Mouse (Mus musculus) embryonic facial prominence, embryonic 11.5 days (tissue): ENCODE measurements around the gene Ssna1. TPM values are rescaled to one million over a fixed set of nuclear protein-coding genes. Genes with fewer than 3 reads are reported as not detected.

ENCODE experiments used
- ATAC-seq: fragments of 200-750 bp; cut with Nextera tagmentation; replicated peaks from 2 replicates; pipeline ENCODE4 v1.8.0; 2017; ENCODE audit warnings: low read depth; ENCODE audit not compliant: insufficient number of reproducible peaks, low FRiP score, low TSS enrichment
- DNase-seq: peaks from one replicate; pipeline ENCODE4 v3.0.0-alpha.2; 2015; ENCODE audit warnings: low spot score
- H3K27ac ChIP-seq: fragments of 300-500 bp; sonication (generic); replicated peaks from 2 replicates; pipeline ENCODE4 v1.5.1; 2014; ENCODE audit warnings: mild to moderate bottlenecking, low read depth, low read length, control low read depth
- H3K27me3 ChIP-seq: fragments of 300-500 bp; sonication (generic); 2 replicates; pipeline ENCODE4 v1.6.1; 2014; ENCODE audit warnings: mild to moderate bottlenecking, low read length, moderate library complexity, mixed read lengths; ENCODE audit not compliant: control insufficient read depth, insufficient read depth
- H3K36me3 ChIP-seq: fragments of 300-500 bp; sonication (generic); replicated peaks from 2 replicates; pipeline ENCODE4 v1.6.1; 2014; ENCODE audit warnings: low read depth, mild to moderate bottlenecking, low read length, moderate library complexity, mixed read lengths; ENCODE audit not compliant: control insufficient read depth, insufficient read depth
- H3K4me1 ChIP-seq: fragments of 300-500 bp; sonication (generic); 2 replicates; pipeline ENCODE4 v1.6.1; 2014; ENCODE audit warnings: low read length, mixed read lengths; ENCODE audit not compliant: control insufficient read depth, insufficient read depth
- H3K4me2 ChIP-seq: fragments of 300-500 bp; sonication (generic); 2 replicates; pipeline ENCODE4 v1.6.1; 2014; ENCODE audit warnings: low read depth, mild to moderate bottlenecking, control low read depth, low read length, moderate library complexity
- H3K4me3 ChIP-seq: fragments of 300-500 bp; sonication (generic); 2 replicates; pipeline ENCODE4 v1.5.1; 2014; ENCODE audit warnings: low read depth, low read length, control low read depth
- H3K9ac ChIP-seq: fragments of 300-500 bp; sonication (generic); replicated peaks from 2 replicates; pipeline ENCODE4 v1.6.1; 2014; ENCODE audit warnings: mild to moderate bottlenecking, control low read depth, low read length
- H3K9me3 ChIP-seq: fragments of 300-500 bp; sonication (generic); replicated peaks from 2 replicates; pipeline ENCODE4 v1.6.1; 2016; ENCODE audit warnings: mild to moderate bottlenecking, low read length, inconsistent platforms, mixed read lengths; ENCODE audit not compliant: control insufficient read depth
- WGBS: fragments of 180-500 bp; shearing (Covaris S2); extraction: QIAGEN DNeasy Blood & Tissue Kit; methylation state at CpG from one replicate; pipeline ENCODE4 v1.1.7; 2014; 5-methylcytosine and 5-hydroxymethylcytosine counted together
- polyA plus RNA-seq: library from polyadenylated mRNA; unstranded; fragments of >200 nt; fragmentation: Nextera tagmentation; extraction: Ambion mirVana; gene quantifications from 2 replicates; pipeline ENCODE4 v1.2.1, GENCODE M21; 2014

The Ssna1 gene
- polyA plus RNA-seq, 1 experiment from 2014 or later, result 254 TPM

DNA sequence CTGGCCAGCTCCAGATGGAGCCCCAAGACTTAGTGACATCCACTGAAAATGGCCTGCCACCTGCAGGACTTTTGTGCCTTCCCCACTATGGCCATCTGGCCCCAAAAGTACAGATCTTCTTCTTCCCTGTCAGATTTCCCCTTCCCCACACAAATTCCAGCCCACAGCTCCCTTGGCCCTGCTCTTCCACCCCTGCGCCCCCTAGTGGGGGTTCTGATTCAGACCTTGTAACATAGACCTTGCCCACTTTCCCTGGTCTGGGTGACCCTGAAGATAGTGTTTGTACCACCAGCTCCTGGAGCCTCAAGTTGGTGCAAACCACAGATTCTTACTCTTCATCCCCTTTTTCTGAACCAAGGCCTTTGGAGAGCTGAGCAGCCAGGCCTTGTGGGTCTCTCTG, 20.6 kb upstream of the Ssna1 start:
- H3K4me1 ChIP-seq, result peaks cover 3% of the 10 kb centered on the region; the same call in 1 of the 2 replicates
- H3K27me3 ChIP-seq, result peaks cover 55% of the 10 kb centered on the region
- ATAC-seq (no peak), DNase-seq (peak; percentile 87)
- H3K9ac ChIP-seq, result no peak overlapping the region
- WGBS, result 0% methylated on average over 1 of the region's 1 CpGs
- no peaks in the 10 kb centered on the region for H3K36me3 ChIP-seq
- no peak overlapping the region for H3K4me2 ChIP-seq
- no peak overlapping the region for H3K27ac ChIP-seq
- no peaks in the 10 kb centered on the region for H3K9me3 ChIP-seq
- no peak overlapping the region for H3K4me3 ChIP-seq

DNA sequence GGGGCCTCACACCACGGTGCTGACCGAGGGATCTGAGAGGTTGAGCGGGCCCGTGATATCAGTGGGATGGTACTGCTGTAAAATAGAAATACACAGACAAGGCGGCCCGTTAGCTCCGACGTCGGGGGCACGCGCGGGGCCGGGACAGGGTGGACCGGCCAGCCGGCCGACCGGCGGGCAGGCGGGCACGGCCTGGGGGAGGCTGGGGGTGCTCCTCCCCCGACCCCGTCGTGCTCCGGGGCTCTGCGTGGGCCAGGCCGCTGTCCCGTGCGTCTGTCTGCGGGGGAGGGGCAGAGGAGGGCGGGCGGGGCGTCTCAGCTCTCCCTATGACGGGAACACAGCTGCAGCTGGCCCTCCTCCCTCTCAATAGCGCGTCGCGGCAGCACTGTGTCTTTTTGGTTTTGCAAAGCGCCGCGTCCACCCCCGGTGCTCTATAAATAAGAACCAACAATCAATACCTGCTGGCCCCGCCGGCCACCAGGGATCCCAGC, 19.9 kb upstream of the Ssna1 start:
- Histone ChIP-seq H3K4me1 (peaks cover 3% of the 10 kb centered on the region; the same call in 1 of the 2 replicates), H3K36me3 (no peaks in the 10 kb centered on the region), H3K27me3 (peaks cover 55% of the 10 kb centered on the region), H3K4me3 (0 out of 2 replicates have a peak overlapping the region, but pooled peaks have one; percentile 16), H3K4me2 (peak overlapping the region; percentile 19; the same call in 1 of the 2 replicates), H3K9ac (no peak overlapping the region), H3K9me3 (no peaks in the 10 kb centered on the region), H3K27ac (no peak overlapping the region)
- DNase-seq (no peak), ATAC-seq (no peak)
- 4% methylated on average over 43 of the region's 43 CpGs for WGBS

DNA sequence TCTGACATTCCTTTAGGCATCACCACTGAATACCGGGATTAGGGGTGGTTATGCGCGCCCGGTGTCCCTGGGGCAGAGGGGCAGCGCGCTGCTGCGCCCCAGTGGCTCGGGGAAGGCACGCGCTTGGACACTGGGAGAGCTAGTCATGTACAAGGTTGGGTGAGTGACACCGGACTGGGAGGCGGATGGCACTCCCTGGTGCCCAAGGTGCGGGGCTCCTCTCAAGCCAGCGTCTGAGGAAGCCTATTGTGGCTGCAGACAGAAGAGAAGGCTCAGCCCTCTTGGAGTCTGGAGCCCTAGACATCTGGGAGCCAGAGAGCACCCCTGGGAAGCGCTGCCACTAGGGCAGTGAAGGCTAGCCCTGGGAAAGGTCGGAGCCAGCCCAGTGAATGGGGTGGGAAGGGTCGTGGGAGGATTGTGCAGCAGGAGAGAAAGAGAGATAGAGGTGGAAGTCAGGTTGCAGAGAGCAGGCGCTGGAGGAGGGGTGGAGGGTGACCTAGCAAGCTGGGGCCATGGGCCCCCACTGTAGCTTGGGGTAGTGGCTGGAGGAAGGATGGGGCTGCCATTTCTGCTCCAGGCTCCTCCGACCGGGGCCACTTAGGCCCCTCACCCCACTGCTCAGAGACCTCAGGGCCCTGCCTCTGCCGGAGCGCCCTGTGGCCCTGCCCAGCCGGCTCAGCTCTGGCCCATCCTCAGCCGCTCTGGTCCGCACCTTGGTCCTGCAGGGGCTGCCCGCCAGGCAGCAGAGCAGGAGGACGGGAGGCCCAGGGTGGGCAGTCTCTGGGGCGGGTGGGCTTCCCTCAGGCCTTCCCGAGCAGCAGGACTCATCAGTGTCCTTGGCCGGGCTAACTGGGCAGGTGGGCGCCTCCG, 19.2 kb upstream of the Ssna1 start:
- ATAC-seq (peak; percentile 24; the same call in 1 of the 2 replicates), DNase-seq (no peak)
- H3K4me1 ChIP-seq, result peaks cover 3% of the 10 kb centered on the region; the same call in 1 of the 2 replicates
- no peak overlapping the region for H3K27ac ChIP-seq
- 0 out of 2 replicates have a peak overlapping the region, but pooled peaks have one; percentile 6 for H3K4me3 ChIP-seq
- no peak overlapping the region for H3K9ac ChIP-seq
- 7% methylated on average over 32 of the region's 32 CpGs for WGBS
- H3K36me3 ChIP-seq, result no peaks in the 10 kb centered on the region
- no peaks in the 10 kb centered on the region for H3K9me3 ChIP-seq
- H3K27me3 ChIP-seq, result peaks cover 55% of the 10 kb centered on the region
- H3K4me2 ChIP-seq, result no peak overlapping the region; the same call in 1 of the 2 replicates

DNA sequence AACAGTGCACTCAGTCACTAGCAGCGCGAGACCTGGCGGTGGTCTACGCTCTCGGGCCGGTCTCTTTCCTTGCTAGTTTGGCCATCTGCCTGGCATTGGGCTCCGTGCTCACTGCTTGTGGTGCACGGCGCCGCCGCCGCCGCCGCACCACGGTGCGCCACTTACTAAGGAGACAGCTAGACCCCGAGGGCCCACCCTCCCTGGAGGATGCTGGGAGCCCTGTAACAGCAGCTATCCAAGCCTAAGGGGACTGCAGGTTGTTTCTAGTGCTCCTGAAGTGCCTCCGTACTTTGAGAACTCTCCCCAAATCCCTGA, 18.5 kb upstream of the Ssna1 start:
- Histone ChIP-seq H3K27ac (no peak overlapping the region), H3K36me3 (no peaks in the 10 kb centered on the region; the same call in 1 of the 2 replicates), H3K27me3 (peaks cover 55% of the 10 kb centered on the region), H3K9ac (no peak overlapping the region), H3K4me3 (no peak overlapping the region), H3K4me2 (no peak overlapping the region), H3K9me3 (no peaks in the 10 kb centered on the region), H3K4me1 (peaks cover 3% of the 10 kb centered on the region; the same call in 1 of the 2 replicates)
- ATAC-seq (no peak), DNase-seq (no peak)
- under 1% methylated on average over 18 of the region's 18 CpGs for WGBS

DNA sequence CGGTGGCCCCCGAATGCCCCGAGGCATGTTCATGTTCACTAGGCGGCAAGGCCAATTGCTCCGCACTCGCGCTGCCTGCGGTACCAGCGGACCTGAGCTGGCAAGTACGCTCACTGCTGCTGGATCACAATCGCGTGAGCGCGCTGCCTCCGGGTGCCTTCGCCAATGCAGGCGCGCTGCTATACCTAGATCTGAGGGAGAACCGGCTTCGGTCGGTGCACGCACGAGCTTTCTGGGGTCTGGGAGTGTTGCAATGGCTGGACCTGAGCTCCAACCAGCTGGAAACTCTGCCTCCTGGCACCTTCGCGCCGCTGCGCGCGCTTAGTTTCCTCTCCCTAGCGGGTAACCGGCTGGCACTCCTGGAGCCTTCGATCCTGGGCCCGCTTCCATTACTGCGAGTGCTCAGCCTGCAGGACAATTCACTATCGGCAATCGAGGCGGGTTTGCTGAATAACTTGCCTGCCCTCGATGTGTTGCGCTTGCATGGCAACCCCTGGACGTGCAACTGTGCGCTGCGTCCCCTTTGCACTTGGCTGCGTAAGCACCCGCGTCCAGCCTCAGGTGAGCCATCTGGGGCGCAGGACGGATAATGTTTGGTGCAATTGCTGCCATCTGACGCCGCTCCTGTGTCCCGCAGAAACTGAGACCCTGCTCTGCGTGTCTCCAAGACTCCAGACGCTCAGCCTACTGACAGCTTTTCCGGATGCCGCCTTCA, 18.0 kb upstream of the Ssna1 start:
- H3K27me3 ChIP-seq, result peaks cover 55% of the 10 kb centered on the region
- DNase-seq (no peak), ATAC-seq (no peak)
- H3K9me3 ChIP-seq, result no peaks in the 10 kb centered on the region
- H3K4me2 ChIP-seq, result no peak overlapping the region
- no peak overlapping the region for H3K4me3 ChIP-seq
- no peaks in the 10 kb centered on the region; the same call in 1 of the 2 replicates for H3K36me3 ChIP-seq
- WGBS, result 2% methylated on average over 54 of the region's 54 CpGs
- no peak overlapping the region for H3K27ac ChIP-seq
- H3K4me1 ChIP-seq, result peaks cover 3% of the 10 kb centered on the region; the same call in 1 of the 2 replicates
- H3K9ac ChIP-seq, result no peak overlapping the region

DNA sequence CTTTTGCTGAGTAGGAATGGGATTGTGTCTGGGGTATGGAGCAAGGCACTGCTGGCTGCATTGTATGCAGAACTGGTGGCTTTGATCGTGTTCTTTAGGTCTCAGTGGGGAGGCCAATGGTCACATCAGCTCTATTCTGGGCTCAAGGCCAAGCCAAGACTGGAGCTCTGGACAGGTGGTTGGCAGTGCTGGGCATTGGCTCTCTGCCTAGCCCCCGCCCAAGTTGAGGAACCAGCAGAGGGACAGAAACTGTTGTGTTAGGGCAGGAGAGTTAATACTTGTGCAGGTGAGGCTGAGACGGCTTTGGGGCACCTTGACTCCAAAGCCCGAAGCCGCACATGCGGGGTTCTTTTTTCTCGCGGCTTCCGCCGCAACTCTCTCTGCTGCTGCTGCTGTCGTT, 17.4 kb upstream of the Ssna1 start, which contains the start of gene Lrrc26:
Lrrc26 (plus strand) TSS at position 265 of the 400 bp plus-strand sequence.
- WGBS, result 9% methylated on average over 11 of the region's 11 CpGs
- H3K9ac ChIP-seq, result no peak within 1 kb of the TSS
- no peak within 1 kb of the TSS for H3K27ac ChIP-seq
- DNase-seq, result no peak
- peaks cover 55% of the 10 kb centered on the region for H3K27me3 ChIP-seq
- H3K4me2 ChIP-seq, result no peak within 1 kb of the TSS
- H3K4me1 ChIP-seq, result peaks cover 3% of the 10 kb centered on the region; the same call in 1 of the 2 replicates
- ATAC-seq, result no peak
- H3K9me3 ChIP-seq, result no peaks in the 10 kb centered on the region
- H3K4me3 ChIP-seq, result no peak within 1 kb of the TSS
- peaks cover 3% of the 10 kb centered on the region for H3K36me3 ChIP-seq

DNA sequence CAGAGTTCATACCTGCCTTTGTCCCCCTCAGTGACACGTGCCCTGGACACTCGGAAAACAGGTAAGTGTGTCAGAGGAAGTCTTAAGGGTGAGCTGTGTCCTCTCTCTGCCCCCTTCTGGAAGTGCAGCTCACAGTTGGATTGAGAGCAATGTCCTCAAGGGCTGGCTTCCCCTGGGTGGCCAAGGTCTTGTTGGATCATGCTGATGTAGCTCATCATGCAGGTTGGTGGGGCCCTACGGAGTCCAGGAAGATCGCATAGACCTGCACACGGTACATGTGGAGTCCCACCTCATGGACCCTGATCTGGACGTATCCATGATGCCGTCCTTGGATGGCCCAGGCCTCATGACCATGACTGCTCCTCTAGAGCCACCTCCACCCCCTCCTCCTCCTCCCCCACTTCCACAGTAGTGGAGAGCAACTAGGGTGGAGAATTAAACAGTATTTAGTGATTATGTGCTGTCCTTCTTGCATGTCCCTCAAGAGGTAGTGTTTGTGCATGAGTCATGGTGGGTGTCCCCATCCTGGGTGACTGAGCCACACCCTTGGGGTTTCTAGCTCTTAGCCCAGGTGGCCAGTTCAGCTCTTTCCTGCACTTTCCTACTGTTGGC, 16.6 kb upstream of the Ssna1 start:
- Histone ChIP-seq H3K27ac (no peak overlapping the region), H3K4me3 (no peak overlapping the region), H3K9ac (no peak overlapping the region), H3K36me3 (peaks cover 6% of the 10 kb centered on the region), H3K4me2 (no peak overlapping the region), H3K9me3 (no peaks in the 10 kb centered on the region), H3K27me3 (peaks cover 55% of the 10 kb centered on the region), H3K4me1 (peaks cover 3% of the 10 kb centered on the region; the same call in 1 of the 2 replicates)
- DNase-seq, result no peak
- no peak for ATAC-seq
- 81% methylated on average over 7 of the region's 7 CpGs for WGBS
